Mouse (Mus musculus) liver, adult 2 months (tissue): ENCODE results near the gene Atp6v0b. TPM values are rescaled to one million over a fixed set of nuclear protein-coding genes. Genes with fewer than 3 reads are reported as not detected.

Source experiments
- DNase-seq: peaks from one replicate; pipeline ENCODE4 v3.0.0-alpha.2; 2011; ENCODE audit warnings: low read depth, low spot score; ENCODE audit errors: extremely low read depth
- H3K27ac ChIP-seq: fragments of 200-500 bp; replicated peaks from 2 replicates; pipeline ENCODE4 v1.5.1; 2012; ENCODE audit warnings: low read depth, mild to moderate bottlenecking, control low read depth, inconsistent platforms, low read length; ENCODE audit not compliant: insufficient read depth
- H3K27me3 ChIP-seq: fragments of 200-500 bp; 2 replicates; pipeline ENCODE4 v1.6.1; 2012; ENCODE audit warnings: mild to moderate bottlenecking, moderate library complexity, low read length, inconsistent platforms; ENCODE audit not compliant: control insufficient read depth, insufficient read depth
- H3K36me3 ChIP-seq: fragments of 200-500 bp; 2 replicates; pipeline ENCODE4 v1.6.1; 2012; ENCODE audit warnings: low read length, inconsistent platforms; ENCODE audit not compliant: control insufficient read depth, insufficient read depth
- H3K4me1 ChIP-seq: fragments of 200-500 bp; 2 replicates; pipeline ENCODE4 v1.6.1; 2011; ENCODE audit warnings: low read length; ENCODE audit not compliant: control insufficient read depth, insufficient read depth
- H3K4me3 ChIP-seq: fragments of 200-500 bp; 2 replicates; pipeline ENCODE4 v1.5.1; 2011; ENCODE audit warnings: low read depth, mild to moderate bottlenecking, control low read depth, low read length, moderate library complexity; ENCODE audit not compliant: insufficient read depth
- H3K79me2 ChIP-seq: fragments of 200-500 bp; 2 replicates; pipeline ENCODE4 v1.6.1; 2012; ENCODE audit warnings: inconsistent platforms, mild to moderate bottlenecking, low read length, moderate library complexity; ENCODE audit not compliant: control insufficient read depth, insufficient read depth
- H3K9ac ChIP-seq: fragments of 200-500 bp; 2 replicates; pipeline ENCODE4 v1.6.1; 2012; ENCODE audit warnings: low read depth, mild to moderate bottlenecking, control low read depth, inconsistent platforms, low read length
- CTCF ChIP-seq: fragments of 200-500 bp; IDR thresholded peaks from 2 replicates; pipeline ENCODE4 v1.5.1; 2011; ENCODE audit warnings: low read depth, low read length, control low read depth
- POLR2A ChIP-seq: fragments of 200-500 bp; IDR thresholded peaks from 2 replicates; pipeline ENCODE4 v1.6.1; 2011; ENCODE audit warnings: low read length, control low read depth; ENCODE audit not compliant: insufficient read depth; ENCODE audit errors: extremely low read depth
- WGBS: fragments of 180-500 bp; shearing (Covaris S2); methylation state at CpG from one replicate; pipeline ENCODE4 v1.1.7; 2018; 5-methylcytosine and 5-hydroxymethylcytosine counted together
- polyA plus RNA-seq: library from polyadenylated mRNA; depleted of rRNA; stranded (reverse); fragments of >200 nt; gene quantifications from 2 replicates; pipeline ENCODE4 v1.2.3, GENCODE M21; 2012
- total RNA-seq: library from RNA; depleted of rRNA; stranded (reverse); fragments of >200 nt; gene quantifications from 2 replicates; pipeline ENCODE4 v1.2.3, GENCODE M21; 2014

The Atp6v0b gene
- total and polyA plus RNA-seq, 2 experiments: 124 to 244 TPM

DNA sequence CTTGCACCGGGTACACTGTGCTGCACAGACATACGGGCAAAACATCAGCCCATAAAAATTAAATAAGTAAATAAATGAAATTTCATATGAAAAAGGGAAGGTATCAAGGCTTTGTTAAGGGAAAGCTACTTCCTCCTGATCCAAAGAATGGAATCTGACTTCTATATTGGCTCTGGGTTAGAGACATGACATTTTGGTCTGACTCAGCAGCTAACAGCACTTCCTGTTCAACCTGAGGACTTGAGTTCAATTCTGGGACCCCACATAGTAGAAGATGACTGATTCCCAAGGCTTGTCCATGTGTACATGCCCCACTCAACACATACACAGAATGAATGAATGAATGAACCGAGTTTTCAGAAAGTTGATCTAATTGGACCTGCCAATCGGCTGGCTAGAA, 30.7 kb upstream of the Atp6v0b start:
- Histone ChIP-seq H3K36me3 (no peaks in the 10 kb centered on the region), H3K27ac (no peak overlapping the region), H3K4me1 (peaks cover 10% of the 10 kb centered on the region), H3K79me2 (peaks cover 11% of the 10 kb centered on the region), H3K9ac (no peak overlapping the region), H3K27me3 (no peaks in the 10 kb centered on the region), H3K4me3 (no peak overlapping the region)
- TF ChIP-seq CTCF: no peak
- TF ChIP-seq POLR2A: no peak
- 89% methylated on average over 4 of the region's 4 CpGs for WGBS
- no peak for DNase-seq

DNA sequence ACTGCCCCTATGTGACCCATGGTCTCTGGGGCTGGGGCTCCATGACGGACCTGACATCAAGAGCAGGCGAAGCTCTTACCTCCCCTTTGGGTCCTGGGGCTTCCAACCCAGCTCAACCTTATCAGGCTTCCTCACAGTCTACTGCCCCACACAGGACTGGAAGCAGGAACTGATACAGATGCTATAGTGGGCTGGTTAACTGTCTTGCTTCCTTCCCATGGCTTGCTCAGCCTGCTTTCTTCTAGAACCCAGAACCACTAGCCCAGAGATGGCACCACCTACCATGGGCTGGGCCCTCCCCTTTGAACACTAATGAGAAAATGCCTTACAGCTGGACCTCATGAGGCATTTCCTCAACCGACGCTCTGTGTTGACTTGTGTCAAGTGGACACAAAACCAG, 30.3 kb upstream of the Atp6v0b start:
- Histone ChIP-seq H3K9ac (no peak overlapping the region), H3K4me1 (peaks cover 10% of the 10 kb centered on the region), H3K36me3 (no peaks in the 10 kb centered on the region), H3K79me2 (peaks cover 11% of the 10 kb centered on the region), H3K4me3 (no peak overlapping the region), H3K27ac (no peak overlapping the region), H3K27me3 (no peaks in the 10 kb centered on the region)
- WGBS: 88% methylated on average over 4 of the region's 4 CpGs
- TF ChIP-seq POLR2A: no peak
- TF ChIP-seq CTCF: no peak
- DNase-seq: no peak

DNA sequence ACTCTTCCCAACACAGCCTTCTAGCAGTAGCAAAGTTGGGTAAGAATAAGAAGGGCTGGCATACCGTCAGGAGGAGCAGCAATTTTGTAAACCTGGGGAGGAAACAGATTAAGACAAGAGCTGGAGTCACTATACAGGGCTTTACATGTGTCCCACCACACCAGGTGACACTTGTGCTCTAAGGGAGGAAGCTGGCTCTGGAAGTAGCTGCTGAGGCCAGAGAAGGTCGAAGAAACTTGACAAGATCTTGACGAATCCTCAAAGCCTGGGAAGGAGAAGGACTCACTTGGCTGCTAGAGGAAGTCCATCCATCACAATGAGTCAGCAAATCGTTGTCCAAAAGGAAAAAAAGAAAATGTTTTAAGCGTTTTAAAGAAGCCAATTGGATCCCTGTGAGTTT, 29.3 kb upstream of the Atp6v0b start:
- no peak overlapping the region for H3K9ac ChIP-seq
- H3K4me1 ChIP-seq: peaks cover 10% of the 10 kb centered on the region

GRCm38 (mm10) chr4:117915489-117916105, 28.5 kb upstream of the Atp6v0b start:
- DNase-seq: no peak
- WGBS: 3% methylated on average over 19 of the region's 19 CpGs
- no peaks in the 10 kb centered on the region for H3K36me3 ChIP-seq
- peak overlapping the region; percentile 60 for H3K9ac ChIP-seq
- H3K79me2 ChIP-seq: peaks cover 11% of the 10 kb centered on the region
- H3K4me1 ChIP-seq: peaks cover 10% of the 10 kb centered on the region
- peak overlapping the region; percentile 89 for H3K4me3 ChIP-seq
- no peaks in the 10 kb centered on the region for H3K27me3 ChIP-seq
- no peak for TF ChIP-seq POLR2A
- TF ChIP-seq CTCF: no peak
- H3K27ac ChIP-seq: no peak overlapping the region; the same call in 1 of the 2 replicates

More for the DNA sequence above, 29.3 kb upstream of the Atp6v0b start:
- peaks cover 11% of the 10 kb centered on the region for H3K79me2 ChIP-seq
- no peaks in the 10 kb centered on the region for H3K36me3 ChIP-seq
- 73% methylated on average over 5 of the region's 5 CpGs for WGBS
- H3K27ac ChIP-seq: no peak overlapping the region
- DNase-seq: no peak
- H3K4me3 ChIP-seq: no peak overlapping the region
- TF ChIP-seq CTCF (no peak), POLR2A (no peak)
- no peaks in the 10 kb centered on the region for H3K27me3 ChIP-seq

DNA sequence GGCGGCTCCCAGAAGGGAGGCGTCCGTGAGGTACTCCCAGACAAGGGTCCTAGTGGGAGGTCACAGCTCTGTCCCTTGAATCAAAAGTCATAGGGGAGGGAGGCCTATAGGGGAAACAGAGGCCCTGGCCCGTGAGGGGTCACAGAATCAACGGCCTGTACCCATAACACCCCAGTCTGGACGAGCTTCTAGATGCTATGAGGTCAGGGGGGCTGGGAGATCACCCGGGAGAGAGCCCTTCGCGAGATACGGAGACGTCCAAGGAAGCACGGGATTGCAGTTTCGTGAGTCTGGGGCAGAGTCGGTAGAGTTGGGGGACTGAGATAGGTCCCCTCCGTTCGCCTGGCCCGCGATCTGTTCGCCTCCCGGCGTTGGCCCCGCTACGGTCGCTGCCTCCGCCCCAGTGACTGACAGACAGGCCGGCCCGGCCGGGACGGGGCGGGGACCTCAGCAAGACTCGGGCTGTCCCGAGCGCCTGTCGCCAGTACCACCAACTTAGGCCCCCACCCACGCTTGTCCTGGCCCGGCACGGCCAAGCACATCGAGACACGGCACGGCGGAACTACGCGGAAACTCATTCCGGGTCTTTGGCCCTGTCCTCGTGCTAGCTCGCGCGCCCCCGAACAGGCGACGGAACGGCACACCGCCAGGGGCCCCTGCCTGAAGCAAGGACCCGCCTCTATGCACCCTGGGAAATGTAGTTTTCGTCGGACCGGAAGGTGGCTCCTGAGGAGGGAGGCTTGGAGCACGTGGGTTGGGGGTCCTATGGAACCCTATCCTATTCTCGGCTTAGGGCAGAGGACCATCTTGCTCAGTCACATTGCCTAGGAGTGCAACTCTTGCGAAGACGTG, 27.7 kb upstream of the Atp6v0b start, which contains the start of gene Ipo13:
TSS of gene Ipo13 (minus strand) at position 409 of the 852 bp plus-strand sequence.
- no peaks in the 10 kb centered on the region for H3K36me3 ChIP-seq
- peak; percentile 78 for DNase-seq
- H3K4me3 ChIP-seq: peak within 1 kb of the TSS; percentile 89
- TF ChIP-seq CTCF (no peak), POLR2A (peak; percentile 56; the same call in 1 of the 2 replicates)
- peak within 1 kb of the TSS; percentile 94 for H3K9ac ChIP-seq
- peaks cover 10% of the 10 kb centered on the region for H3K4me1 ChIP-seq
- H3K79me2 ChIP-seq: peaks cover 11% of the 10 kb centered on the region
- no peaks in the 10 kb centered on the region for H3K27me3 ChIP-seq
- WGBS: under 1% methylated on average over 61 of the region's 61 CpGs
- peak within 1 kb of the TSS; percentile 87 for H3K27ac ChIP-seq

DNA sequence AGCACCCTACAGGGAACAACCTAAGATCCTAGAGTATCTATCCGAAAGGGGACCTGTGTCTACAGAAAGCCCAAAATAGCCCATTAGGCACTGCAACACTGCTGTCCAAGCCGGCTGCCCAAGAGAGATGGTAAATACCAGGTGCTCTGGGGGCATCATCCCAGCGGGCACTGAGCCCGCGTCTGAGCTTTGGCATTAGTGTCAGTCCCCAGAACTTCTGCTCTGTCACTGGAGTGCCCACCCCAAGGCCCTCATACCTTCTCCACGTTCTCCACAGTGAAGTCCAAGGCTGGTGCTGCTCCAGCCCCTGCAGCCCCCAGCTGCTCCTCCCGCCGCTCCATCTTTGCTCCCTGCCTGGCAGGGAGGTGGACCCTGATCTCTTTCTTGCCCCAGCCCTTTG, 26.9 kb upstream of the Atp6v0b start:
- Histone ChIP-seq H3K79me2 (peaks cover 11% of the 10 kb centered on the region), H3K36me3 (no peaks in the 10 kb centered on the region), H3K9ac (peak overlapping the region; percentile 94), H3K27ac (no peak overlapping the region), H3K4me3 (peak overlapping the region; percentile 89), H3K4me1 (peaks cover 10% of the 10 kb centered on the region), H3K27me3 (no peaks in the 10 kb centered on the region)
- DNase-seq: no peak
- TF ChIP-seq CTCF: no peak
- WGBS: 14% methylated on average over 8 of the region's 8 CpGs
